Mouse (Mus musculus) liver, postnatal 0 days (tissue): ENCODE results near the gene Csf3r. TPM values are rescaled to one million over a fixed set of nuclear protein-coding genes. Genes with fewer than 3 reads are reported as not detected.

ENCODE experiments used
- ATAC-seq: fragments of 200-750 bp; cut with Nextera tagmentation; 2 replicates; pipeline ENCODE4 v1.8.0; 2017; ENCODE audit warnings: mild to moderate bottlenecking, moderate library complexity
- DNase-seq: peaks from one replicate; pipeline ENCODE4 v3.0.0-alpha.2; 2016
- H3K27ac ChIP-seq: fragments of 300-500 bp; sonication (generic); 2 replicates; pipeline ENCODE4 v1.5.1; 2014; ENCODE audit warnings: antibody characterized with exemption, moderate library complexity, mild to moderate bottlenecking, low read depth
- H3K27me3 ChIP-seq: fragments of 300-500 bp; sonication (generic); 2 replicates; pipeline ENCODE4 v1.6.1; 2014; ENCODE audit warnings: low read length, control low read depth, mixed read lengths; ENCODE audit not compliant: insufficient read depth
- H3K36me3 ChIP-seq: fragments of 300-500 bp; sonication (generic); replicated peaks from 2 replicates; pipeline ENCODE4 v1.6.1; 2014; ENCODE audit warnings: mild to moderate bottlenecking, control low read depth, low read length, moderate library complexity, mixed read lengths; ENCODE audit not compliant: insufficient read depth
- H3K4me1 ChIP-seq: fragments of 300-500 bp; sonication (generic); 2 replicates; pipeline ENCODE4 v1.6.1; 2014; ENCODE audit warnings: antibody characterized with exemption, mild to moderate bottlenecking, control low read depth; ENCODE audit not compliant: insufficient read depth
- H3K4me2 ChIP-seq: fragments of 300-500 bp; sonication (generic); 2 replicates; pipeline ENCODE4 v1.6.1; 2014; ENCODE audit warnings: low read depth, mild to moderate bottlenecking, low read length, moderate library complexity, mixed read lengths
- H3K4me3 ChIP-seq: fragments of 300-500 bp; sonication (generic); 2 replicates; pipeline ENCODE4 v1.5.1; 2014; ENCODE audit warnings: low read depth, low read length
- H3K9ac ChIP-seq: fragments of 300-500 bp; sonication (generic); replicated peaks from 2 replicates; pipeline ENCODE4 v1.6.1; 2014; ENCODE audit warnings: mild to moderate bottlenecking, moderate library complexity
- H3K9me3 ChIP-seq: fragments of 300-500 bp; sonication (generic); 2 replicates; pipeline ENCODE4 v1.6.1; 2016; ENCODE audit warnings: mild to moderate bottlenecking, control low read depth, low read length, mixed read lengths
- CTCF ChIP-seq: sonication (generic); IDR thresholded peaks from 2 replicates; pipeline ENCODE4 v1.5.1; 2016; ENCODE audit warnings: antibody characterized with exemption, low read depth
- EP300 ChIP-seq: IDR thresholded peaks from 2 replicates; pipeline ENCODE4 v1.6.1; 2016; ENCODE audit warnings: antibody characterized with exemption, low read depth, mild to moderate bottlenecking
- WGBS: fragments of 180-500 bp; shearing (Covaris S2); extraction: QIAGEN DNeasy Blood & Tissue Kit; methylation state at CpG from one replicate; pipeline ENCODE4 v1.1.7; 2014; ENCODE audit not compliant: insufficient replicate concordance; 5-methylcytosine and 5-hydroxymethylcytosine counted together
- polyA plus RNA-seq: library from polyadenylated mRNA; unstranded; fragments of >200 nt; fragmentation: Nextera tagmentation; extraction: Ambion mirVana; gene quantifications from 2 replicates; pipeline ENCODE4 v1.2.1, GENCODE M21; 2015

The Csf3r gene
- polyA plus RNA-seq, 1 experiment from 2014 or later: 2.8 TPM

DNA sequence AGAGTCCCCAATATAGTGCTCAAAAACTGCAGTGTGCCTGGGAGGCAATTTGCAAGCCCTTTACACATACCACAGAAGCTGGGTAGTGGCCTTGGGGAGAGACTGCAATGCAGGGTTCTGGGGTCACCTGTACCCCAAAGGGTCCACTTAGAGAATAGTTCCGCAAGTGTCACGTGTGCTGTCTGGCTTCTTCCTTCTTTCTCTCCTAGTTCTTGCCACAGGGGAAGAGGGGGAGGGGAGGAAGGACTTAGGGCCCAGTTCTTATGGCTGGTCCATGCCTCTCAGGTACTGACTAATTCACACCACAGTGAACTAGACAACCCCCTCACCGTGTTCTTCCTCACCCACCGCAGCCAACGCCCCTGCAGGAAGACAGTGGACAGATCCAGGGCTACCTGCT is 11.1 kb downstream of the Csf3r start:
- H3K4me3 ChIP-seq: no peak overlapping the region
- H3K36me3 ChIP-seq: no peaks in the 10 kb centered on the region
- no peaks in the 10 kb centered on the region for H3K4me1 ChIP-seq
- H3K27me3 ChIP-seq: no peaks in the 10 kb centered on the region
- no peak overlapping the region for H3K4me2 ChIP-seq
- H3K9me3 ChIP-seq: no peaks in the 10 kb centered on the region
- WGBS: 76% methylated on average over 5 of the region's 5 CpGs
- no peak for TF ChIP-seq EP300
- TF ChIP-seq CTCF: no peak
- ATAC-seq (no peak), DNase-seq (no peak)
- no peak overlapping the region for H3K27ac ChIP-seq
- no peak overlapping the region for H3K9ac ChIP-seq

GRCm38 (mm10) chr4:126046851-126047585 is 22.7 kb downstream of the Csf3r start, which contains the start of gene Mrps15:
Mrps15 (plus strand) TSS chr4:126046925.
- TF ChIP-seq CTCF: no peak
- no peak for TF ChIP-seq EP300
- H3K9ac ChIP-seq: peak within 1 kb of the TSS; percentile 65
- peak within 1 kb of the TSS; percentile 95 for H3K4me2 ChIP-seq
- no peaks in the 10 kb centered on the region for H3K27me3 ChIP-seq
- DNase-seq: peak; percentile 89
- peaks cover 18% of the 10 kb centered on the region for H3K36me3 ChIP-seq
- ATAC-seq: peak; percentile 98
- peak within 1 kb of the TSS; percentile 72 for H3K27ac ChIP-seq
- under 1% methylated on average over 56 of the region's 56 CpGs for WGBS
- H3K4me3 ChIP-seq: peak within 1 kb of the TSS; percentile 65
- no peaks in the 10 kb centered on the region for H3K9me3 ChIP-seq
- peaks cover 12% of the 10 kb centered on the region for H3K4me1 ChIP-seq

- Histone ChIP-seq H3K36me3 (peaks cover 33% of the 10 kb centered on the region), H3K27ac (no peak overlapping the region), H3K4me2 (no peak overlapping the region), H3K27me3 (no peaks in the 10 kb centered on the region), H3K4me3 (no peak overlapping the region), H3K9ac (no peak overlapping the region), H3K4me1 (peaks cover 12% of the 10 kb centered on the region), H3K9me3 (no peaks in the 10 kb centered on the region)
- TF ChIP-seq CTCF (no peak), EP300 (no peak)
- WGBS: 75% methylated on average over 7 of the region's 7 CpGs
- no peak for DNase-seq
- no peak for ATAC-seq
Measured at GRCm38 (mm10) chr4:126051617-126052016, 27.3 kb downstream of the Csf3r start.

- Histone ChIP-seq H3K4me1 (peaks cover 15% of the 10 kb centered on the region), H3K4me3 (peak overlapping the region; percentile 64), H3K9ac (peak overlapping the region; percentile 62), H3K4me2 (peak overlapping the region; percentile 90), H3K27me3 (no peaks in the 10 kb centered on the region), H3K27ac (peak overlapping the region; percentile 16), H3K9me3 (no peaks in the 10 kb centered on the region), H3K36me3 (peaks cover 16% of the 10 kb centered on the region)
- DNase-seq (no peak), ATAC-seq (peak; percentile 23; the same call in 1 of the 2 replicates)
- 12% methylated on average over 19 of the region's 19 CpGs for WGBS
- no peak for TF ChIP-seq EP300
- no peak for TF ChIP-seq CTCF
Measured at GRCm38 (mm10) chr4:126057207-126058133, 33.1 kb downstream of the Csf3r start.

GRCm38 (mm10) chr4:126058134-126058996 is 34.0 kb downstream of the Csf3r start, which contains the start of gene Oscp1:
Oscp1 (plus strand) TSS chr4:126058565.
- no peaks in the 10 kb centered on the region for H3K27me3 ChIP-seq
- peaks cover 15% of the 10 kb centered on the region for H3K36me3 ChIP-seq
- H3K27ac ChIP-seq: peak within 1 kb of the TSS; percentile 16
- peak; percentile 99 for ATAC-seq
- TF ChIP-seq EP300 (peak; percentile 65; the same call in 1 of the 2 replicates), CTCF (no peak)
- peak within 1 kb of the TSS; percentile 90 for H3K4me2 ChIP-seq
- peaks cover 15% of the 10 kb centered on the region for H3K4me1 ChIP-seq
- DNase-seq: peak; percentile 91
- WGBS: 2% methylated on average over 57 of the region's 57 CpGs
- H3K9me3 ChIP-seq: no peaks in the 10 kb centered on the region
- H3K9ac ChIP-seq: peak within 1 kb of the TSS; percentile 62
- H3K4me3 ChIP-seq: peak within 1 kb of the TSS; percentile 64
